Mouse (Mus musculus) erythroblast, adult 5-6 weeks (primary cell): ENCODE results near the gene Ptges. TPM values are rescaled to one million over a fixed set of nuclear protein-coding genes. Genes with fewer than 3 reads are reported as not detected.

ENCODE experiments used
- ATAC-seq: replicated peaks from 2 replicates; pipeline ENCODE4 v1.8.0; 2016; ENCODE audit warnings: moderate number of reproducible peaks, mild to moderate bottlenecking, moderate TSS enrichment, inconsistent platforms; ENCODE audit not compliant: poor library complexity, low FRiP score, severe bottlenecking
- total RNA-seq, 2 experiments: library from RNA; stranded (forward) in 1 of 2; stranded (reverse) in 1 of 2; fragments of 150-400 nt in 1 of 2; fragments of 200-764, 138-1000 nt in 1 of 2; gene quantifications; 2 replicates each; pipeline versions ENCODE4 v1.2.3 to v1.2.4; 2015 to 2017; ENCODE audit warnings: low replicate concordance in 2 of 2

The Ptges gene
- total RNA-seq, 2 experiments from 2014 or later: 0.38 to 2.3 TPM

- no peak for ATAC-seq
Observed at GRCm38 (mm10) chr2:30863574-30863973, 66.1 kb downstream of the Ptges start.

DNA sequence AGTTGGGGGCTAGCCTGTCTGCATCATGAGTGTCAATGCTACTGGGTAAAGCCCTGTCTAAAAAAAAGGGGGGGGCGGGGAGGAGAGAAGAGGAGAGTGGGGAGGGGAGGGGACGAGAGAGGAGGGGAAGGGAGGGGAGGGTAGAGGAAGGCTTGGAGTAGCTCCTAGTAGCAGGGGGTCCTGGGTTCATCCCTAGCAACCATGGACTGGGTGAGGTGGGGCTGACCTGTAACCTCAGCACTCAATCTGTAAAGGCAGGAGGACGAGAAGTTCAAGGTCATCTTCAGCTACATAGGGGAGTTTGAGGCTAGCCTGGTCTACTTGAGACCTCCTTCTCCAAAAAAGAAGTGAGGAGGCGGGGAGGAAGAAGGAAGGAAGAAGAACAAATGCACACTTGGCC lies 67.6 kb downstream of the Ptges start:
- ATAC-seq: no peak

- ATAC-seq: no peak
Observed at GRCm38 (mm10) chr2:30859782-30860181, 69.9 kb downstream of the Ptges start.

GRCm38 (mm10) chr2:30857076-30857475 lies 72.6 kb downstream of the Ptges start:
- no peak for ATAC-seq

- no peak for ATAC-seq
Observed at GRCm38 (mm10) chr2:30852771-30853313, 76.8 kb downstream of the Ptges start.

DNA sequence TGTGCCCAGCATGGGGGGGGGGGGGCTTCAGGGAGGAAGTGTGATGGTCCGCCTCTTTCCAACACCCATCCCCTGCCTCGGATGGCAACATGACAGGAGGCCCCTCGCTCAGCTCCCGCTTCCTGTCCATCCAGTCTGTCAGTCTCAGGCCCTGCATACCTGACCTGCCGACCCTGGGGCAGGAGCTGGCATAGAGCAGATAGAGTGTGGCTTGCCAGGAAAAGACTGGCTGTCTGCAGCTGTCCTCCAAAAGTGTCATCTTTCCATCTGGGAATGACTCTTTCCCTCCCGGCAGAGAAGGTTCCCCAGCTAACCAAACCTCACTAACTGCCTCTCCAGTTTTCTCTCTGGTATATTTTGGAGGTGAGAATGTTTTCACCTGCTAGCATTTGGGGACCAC lies 79.1 kb downstream of the Ptges start:
- ATAC-seq: no peak

GRCm38 (mm10) chr2:30848184-30848583 lies 81.5 kb downstream of the Ptges start:
- no peak for ATAC-seq

DNA sequence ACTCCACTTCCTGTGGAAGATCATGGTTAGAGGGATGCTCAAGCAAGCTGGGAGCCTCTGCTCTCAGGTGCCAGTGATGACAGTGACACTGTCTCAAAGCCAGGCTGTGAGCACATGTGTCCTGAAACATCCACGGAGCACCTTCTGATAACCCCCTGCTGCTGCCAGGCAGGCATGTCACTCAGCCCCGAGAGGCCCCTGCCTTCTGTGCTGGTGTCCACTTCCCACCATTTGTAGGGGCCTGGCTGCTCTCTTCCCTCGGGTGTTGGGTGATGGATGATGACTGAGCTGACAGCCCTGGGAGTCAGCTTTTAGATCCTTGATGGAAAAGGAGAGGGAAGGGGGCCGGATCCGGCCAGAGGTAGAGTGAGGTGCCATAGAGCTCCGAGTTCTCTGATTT lies 82.9 kb downstream of the Ptges start:
- ATAC-seq: no peak

DNA sequence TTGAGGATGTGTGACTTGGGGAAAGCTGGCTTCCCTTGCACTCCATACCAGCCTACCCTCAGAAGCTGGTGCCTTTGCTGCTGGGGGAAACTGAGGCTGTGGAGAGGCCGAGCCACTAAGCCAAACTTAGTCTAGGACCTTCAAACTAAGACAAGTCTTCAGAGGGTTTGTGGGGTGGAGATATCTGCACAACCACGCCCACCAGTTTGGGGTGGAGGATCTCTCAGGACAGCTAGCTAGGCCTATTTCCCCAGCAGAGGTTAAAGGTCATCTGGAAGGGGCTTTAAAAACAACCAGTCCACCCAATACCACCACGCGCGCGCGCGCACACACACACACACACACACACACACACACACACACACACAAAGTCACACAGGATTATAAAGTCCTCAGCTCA lies 83.4 kb downstream of the Ptges start:
- ATAC-seq: no peak

GRCm38 (mm10) chr2:30845152-30846070 lies 84.3 kb downstream of the Ptges start:
- no peak for ATAC-seq

DNA sequence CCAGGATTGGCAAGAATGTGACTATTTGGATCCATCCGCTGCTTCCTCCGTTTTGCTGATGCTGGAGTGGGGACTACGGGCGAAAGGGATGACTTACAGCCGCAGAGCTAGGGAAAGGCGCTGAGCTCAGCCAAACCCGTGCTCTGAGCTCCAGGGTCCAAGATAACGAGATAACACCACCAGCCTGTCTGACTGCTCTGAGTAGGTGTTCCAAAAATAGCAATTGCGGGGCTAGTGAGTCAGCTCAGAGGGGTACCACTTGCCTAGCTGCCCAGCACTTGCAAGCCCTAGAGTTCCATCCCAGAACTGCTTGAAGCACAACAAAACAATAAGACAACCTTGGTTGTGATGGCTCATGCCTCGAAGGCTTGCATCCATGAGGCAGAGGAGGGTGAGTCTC lies 87.0 kb downstream of the Ptges start:
- no peak for ATAC-seq

Other genes starting within 250 kb of the Ptges start
- gene 1700001O22Rik, start 126.2 kb downstream of the Ptges start, total RNA-seq (2015; ENCODE audit: low replicate concordance): not detected in 2 replicates
- gene 1700001O22Rik, start 126.2 kb downstream of the Ptges start, total RNA-seq (2017; ENCODE audit: low replicate concordance): not detected in 2 replicates
- 2.7 TPM in 2 replicates for gene Ntmt1, start 122.0 kb downstream of the Ptges start, total RNA-seq (2015; ENCODE audit: low replicate concordance)
- gene Ntmt1, start 122.0 kb downstream of the Ptges start, total RNA-seq (2017; ENCODE audit: low replicate concordance): 3.9 TPM in 1 of 2 replicates, not detected in the other
- gene Asb6, start 99.5 kb downstream of the Ptges start, total RNA-seq (2015; ENCODE audit: low replicate concordance): 13.6 and 19.2 TPM in 2 replicates
- 40.6 and 42.2 TPM in 2 replicates for gene Asb6, start 99.5 kb downstream of the Ptges start, total RNA-seq (2017; ENCODE audit: low replicate concordance)
- not detected in 2 replicates for gene Prrx2, start 94.9 kb downstream of the Ptges start, total RNA-seq (2015; ENCODE audit: low replicate concordance)
- gene Prrx2, start 94.9 kb downstream of the Ptges start, total RNA-seq (2017; ENCODE audit: low replicate concordance): not detected in 2 replicates
- 6.5 and 7.1 TPM in 2 replicates for gene Tor1b, start 23.1 kb upstream of the Ptges start, total RNA-seq (2015; ENCODE audit: low replicate concordance)
- gene Tor1b, start 23.1 kb upstream of the Ptges start, total RNA-seq (2017; ENCODE audit: low replicate concordance): 10.8 and 12.7 TPM in 2 replicates
- gene Tor1a, start 38.1 kb upstream of the Ptges start, total RNA-seq (2015; ENCODE audit: low replicate concordance): 13.6 and 14.4 TPM in 2 replicates
- 15.8 and 45.9 TPM in 2 replicates for gene Tor1a, start 38.1 kb upstream of the Ptges start, total RNA-seq (2017; ENCODE audit: low replicate concordance)
- gene BC005624, start 52.3 kb upstream of the Ptges start, total RNA-seq (2015; ENCODE audit: low replicate concordance): 13.6 and 14.2 TPM in 2 replicates
- 14.8 and 30.1 TPM in 2 replicates for gene BC005624, start 52.3 kb upstream of the Ptges start, total RNA-seq (2017; ENCODE audit: low replicate concordance)
- 0.19 and 0.42 TPM in 2 replicates for gene Usp20, start 52.4 kb upstream of the Ptges start, total RNA-seq (2015; ENCODE audit: low replicate concordance)
- gene Usp20, start 52.4 kb upstream of the Ptges start, total RNA-seq (2017; ENCODE audit: low replicate concordance): 0.60 and 0.84 TPM in 2 replicates
- 15.5 and 20.4 TPM in 2 replicates for gene Fnbp1, start 212.1 kb upstream of the Ptges start, total RNA-seq (2015; ENCODE audit: low replicate concordance)
- gene Fnbp1, start 212.1 kb upstream of the Ptges start, total RNA-seq (2017; ENCODE audit: low replicate concordance): 2.9 and 6.1 TPM in 2 replicates
- 2.5 and 10.7 TPM in 2 replicates for gene Gpr107, start 222.5 kb upstream of the Ptges start, total RNA-seq (2015; ENCODE audit: low replicate concordance)
- 11.7 TPM in 2 replicates for gene Gpr107, start 222.5 kb upstream of the Ptges start, total RNA-seq (2017; ENCODE audit: low replicate concordance)